Mouse (Mus musculus) liver, adult 2 months (tissue): ENCODE measurements at regions not wholly inside any gene's neighbourhood (a gene's known extent, or its start where the extent isn't known, plus 50 kb on each side); places are given as distances from the start of the nearest gene placed in this dataset.

ENCODE experiments used
- CTCF ChIP-seq: fragments of 200-500 bp; IDR thresholded peaks from 2 replicates; pipeline ENCODE4 v1.5.1; 2011; ENCODE audit warnings: low read depth, low read length, control low read depth
- POLR2A ChIP-seq: fragments of 200-500 bp; IDR thresholded peaks from 2 replicates; pipeline ENCODE4 v1.6.1; 2011; ENCODE audit warnings: low read length, control low read depth; ENCODE audit not compliant: insufficient read depth; ENCODE audit errors: extremely low read depth

- TF ChIP-seq POLR2A (no peak), CTCF (no peak)
These were observed 87.2 kb downstream of the Gm26897 start for GRCm38 (mm10) chr5:111820963-111821362.
